In genomic region chr7:51093774-51094173, GRCm38 (mm10) we compare ENCODE assay signal across 22 mouse cellular contexts.
DNase-seq lines count a peak whose midpoint lies in the region; ATAC-seq lines count a peak whose summit lies in the region.
"Had no signal": no experiment of that assay in that cellular context is flagged by ENCODE, and none has a peak within 500 bp of the region (broad histone marks: within the 10 kb centered on the region; RNA-seq: fewer than 3 reads in every experiment).

No protein-coding gene starts in this region.

- H3K4me3 ChIP-seq in kidney, embryonic 15.5 days (replicated peaks), result no peak overlapping the region
- H3K4me3 ChIP-seq: forebrain, embryonic 10.5 days; gastrocnemius, adult 2 months; hindbrain, embryonic 12.5 days; hindbrain, embryonic 15.5 days had no signal

- H3K4me2 ChIP-seq in kidney, embryonic 15.5 days, result no peak overlapping the region
- H3K4me2 ChIP-seq: heart, embryonic 11.5 days; hindbrain, embryonic 12.5 days; hindbrain, embryonic 15.5 days had no signal

- H3K27me3 ChIP-seq in kidney, embryonic 15.5 days, result no peaks in the 10 kb centered on the region
- H3K27me3 ChIP-seq: hindbrain, embryonic 12.5 days; hindbrain, embryonic 15.5 days had no signal

- no peaks in the 10 kb centered on the region for H3K36me3 ChIP-seq in kidney, embryonic 15.5 days
- H3K36me3 ChIP-seq: forebrain, embryonic 10.5 days; hindbrain, embryonic 12.5 days; hindbrain, embryonic 15.5 days had no signal

- 59% methylated on average over 3 of the region's 3 CpGs for WGBS in kidney, embryonic 15.5 days

- no peak overlapping the region for H3K27ac ChIP-seq in kidney, embryonic 15.5 days
- H3K27ac ChIP-seq: forebrain, embryonic 10.5 days; gastrocnemius, adult 2 months; hindbrain, embryonic 12.5 days; hindbrain, embryonic 15.5 days had no signal

- H3K9me3 ChIP-seq in kidney, embryonic 15.5 days (replicated peaks), result no peaks in the 10 kb centered on the region
- H3K9me3 ChIP-seq: forebrain, embryonic 10.5 days; hindbrain, embryonic 12.5 days; hindbrain, embryonic 15.5 days had no signal

- no peaks in the 10 kb centered on the region for H3K4me1 ChIP-seq in kidney, embryonic 15.5 days
- H3K4me1 ChIP-seq: forebrain, embryonic 10.5 days; hindbrain, embryonic 12.5 days; hindbrain, embryonic 15.5 days had no signal

- intact Hi-C loops in left cerebral cortex, postnatal 36 days (cut with DNase I), result no loop called here

- H3K9ac ChIP-seq in kidney, embryonic 15.5 days, result no peak overlapping the region
- H3K9ac ChIP-seq: hindbrain, embryonic 12.5 days; hindbrain, embryonic 15.5 days had no signal

- no peak for ATAC-seq in kidney, embryonic 15.5 days (replicated peaks; ENCODE audit: low FRiP score)
- ATAC-seq: CD4-positive, CD25-positive, alpha-beta regulatory T cell, adult 4 months; forebrain, embryonic 14.5 days had no signal

- peak; percentile 8 for DNase-seq in kidney, postnatal 10 days
- peak; percentile 3 for DNase-seq in layer of hippocampus, postnatal 36 days
- no peak for DNase-seq in layer of hippocampus, postnatal 25 days (ENCODE audit: extremely low spot score in 1 of 2, low spot score in 1 of 2)
- peak; percentile 3 to 6 for DNase-seq in left cerebral cortex, postnatal 36 days (ENCODE audit: low spot score in 2 of 2)
- DNase-seq in left cerebral cortex, adult 8-10 months (ENCODE audit: low spot score in 2 of 2), result no peak
- peak; percentile 36 for DNase-seq in telencephalon, adult 2 months (ENCODE audit: low read depth, low spot score)
- DNase-seq in spleen, adult 18-20 months, result no peak
- DNase-seq: adrenal gland, adult 2 months; adrenal gland, postnatal 14 days; cerebellum, adult 11-12 months; cerebellum, adult 9-10 months; cerebellum, postnatal 14 days; gastrocnemius, adult 2 months; gastrocnemius, postnatal 14 days; heart, adult 11 months had no signal

Comparison
In these comparisons a context has a peak if more than half of its experiments do, and no peak if none do; other contexts are left out.
1. DNase-seq: peak in kidney, postnatal 10 days (single experiment), layer of hippocampus, postnatal 36 days (2 of 2), left cerebral cortex, postnatal 36 days (2 of 2) and telencephalon, adult 2 months (single experiment); none in layer of hippocampus, postnatal 25 days (0 of 2), left cerebral cortex, adult 8-10 months (0 of 2) and spleen, adult 18-20 months (0 of 2).